Mouse (Mus musculus): ENCODE results near the gene Gpr39.

GRCm38 (mm10) chr1:125808426-125808825 is 131.6 kb downstream of the Gpr39 start:
- TF ChIP-seq GATA1 (IDR thresholded peaks at IDR 0.05; ENCODE audit: borderline replicate concordance, low read length) = no peak
- TF ChIP-seq FLI1 (IDR thresholded peaks at IDR 0.05; ENCODE audit: low read length) = no peak

Data from megakaryocyte, embryonic 14.5 days (primary cell).